Mouse (Mus musculus) erythroblast, embryonic 14.5 days (primary cell): ENCODE measurements around the gene Slc22a23. TPM values are rescaled to one million over a fixed set of nuclear protein-coding genes. Genes with fewer than 3 reads are reported as not detected.

Experiments used
- H3K27me3 ChIP-seq: 2 replicates; pipeline ENCODE4 v1.6.1; 2012; ENCODE audit warnings: inconsistent platforms; ENCODE audit not compliant: control insufficient read depth
- H3K36me3 ChIP-seq: 2 replicates; pipeline ENCODE4 v1.6.1; 2012; ENCODE audit warnings: mild to moderate bottlenecking, inconsistent platforms; ENCODE audit not compliant: control insufficient read depth
- H3K4me1 ChIP-seq: 2 replicates; pipeline ENCODE4 v1.6.1; 2012; ENCODE audit warnings: inconsistent platforms; ENCODE audit not compliant: control insufficient read depth
- H3K4me3 ChIP-seq: replicated peaks from 2 replicates; pipeline ENCODE3; 2012; ENCODE audit warnings: moderate library complexity, mild to moderate bottlenecking, inconsistent platforms
- H3K9me3 ChIP-seq: 2 replicates; pipeline ENCODE4 v1.6.1; 2012; ENCODE audit warnings: low read length, inconsistent platforms, mixed read lengths; ENCODE audit not compliant: control insufficient read depth
- GATA1 ChIP-seq: IDR thresholded peaks from 2 replicates; pipeline ENCODE4 v1.6.1; 2012; ENCODE audit warnings: low read length, inconsistent platforms, mixed read lengths
- TAL1 ChIP-seq: IDR thresholded peaks from 3 replicates; pipeline ENCODE4 v1.6.1; 2012; ENCODE audit warnings: low read length, inconsistent platforms, mixed read lengths
- polyA plus RNA-seq: library from polyadenylated mRNA; stranded (reverse); fragments of >175 nt; gene quantifications from 2 replicates; pipeline ENCODE4 v1.2.3, GENCODE M21; 2012

Gene Slc22a23
- polyA plus RNA-seq, 1 experiment = 14.3 TPM

- no peak overlapping the region for H3K4me3 ChIP-seq
- no peaks in the 10 kb centered on the region; the same call in 1 of the 2 replicates for H3K9me3 ChIP-seq
- no peaks in the 10 kb centered on the region for H3K36me3 ChIP-seq
- TF ChIP-seq GATA1 (no peak), TAL1 (no peak)
- peaks cover 20% of the 10 kb centered on the region for H3K4me1 ChIP-seq
- H3K27me3 ChIP-seq = peaks cover 89% of the 10 kb centered on the region
These were observed 212.7 kb downstream of the Slc22a23 start for GRCm38 (mm10) chr13:34132299-34132698.

- Histone ChIP-seq H3K27me3 (peaks cover 83% of the 10 kb centered on the region), H3K36me3 (no peaks in the 10 kb centered on the region), H3K9me3 (no peaks in the 10 kb centered on the region; the same call in 1 of the 2 replicates), H3K4me1 (peaks cover 20% of the 10 kb centered on the region), H3K4me3 (no peak overlapping the region)
- TF ChIP-seq GATA1 (no peak), TAL1 (no peak)
These were observed 213.3 kb downstream of the Slc22a23 start for GRCm38 (mm10) chr13:34131708-34132060.

- TF ChIP-seq GATA1 (no peak), TAL1 (no peak)
- H3K27me3 ChIP-seq = peaks cover 80% of the 10 kb centered on the region
- no peaks in the 10 kb centered on the region for H3K36me3 ChIP-seq
- no peak overlapping the region for H3K4me3 ChIP-seq
- H3K4me1 ChIP-seq = peaks cover 20% of the 10 kb centered on the region
- H3K9me3 ChIP-seq = no peaks in the 10 kb centered on the region; the same call in 1 of the 2 replicates
These were observed 213.8 kb downstream of the Slc22a23 start for GRCm38 (mm10) chr13:34131011-34131707.

DNA sequence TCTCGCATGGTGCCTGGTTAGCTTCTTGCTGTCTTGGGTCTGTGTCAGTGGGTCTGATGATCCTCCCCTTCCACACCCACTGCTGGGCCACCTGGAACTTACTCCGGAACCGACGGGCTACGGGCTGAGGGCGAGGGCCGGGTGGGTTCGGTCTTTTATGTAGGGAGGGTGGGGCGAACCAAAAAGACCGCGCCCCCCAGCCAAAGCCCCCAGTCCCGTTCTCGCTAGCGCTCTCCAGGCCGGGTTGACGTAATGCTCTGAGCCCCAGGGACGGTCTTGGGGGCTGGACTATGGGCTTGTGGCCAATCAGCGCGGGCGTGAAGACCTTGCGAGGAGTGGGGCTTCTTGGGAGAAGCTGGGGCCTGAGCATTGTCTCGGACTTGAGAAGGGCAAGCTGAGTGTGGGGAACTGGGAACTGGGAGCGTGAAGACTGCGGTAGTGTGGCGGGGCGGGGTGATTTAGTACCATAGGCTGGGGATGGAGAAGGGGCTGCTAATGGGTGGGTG lies 214.7 kb downstream of the Slc22a23 start, which contains the start of gene Tubb2b:
Gene Tubb2b (minus strand): TSS at position 241 of the 506 bp plus-strand sequence.
- Histone ChIP-seq H3K36me3 (no peaks in the 10 kb centered on the region), H3K4me1 (peaks cover 20% of the 10 kb centered on the region), H3K4me3 (peak within 1 kb of the TSS; percentile 45), H3K9me3 (no peaks in the 10 kb centered on the region; the same call in 1 of the 2 replicates), H3K27me3 (peaks cover 72% of the 10 kb centered on the region)
- TF ChIP-seq GATA1 (no peak), TAL1 (no peak)

DNA sequence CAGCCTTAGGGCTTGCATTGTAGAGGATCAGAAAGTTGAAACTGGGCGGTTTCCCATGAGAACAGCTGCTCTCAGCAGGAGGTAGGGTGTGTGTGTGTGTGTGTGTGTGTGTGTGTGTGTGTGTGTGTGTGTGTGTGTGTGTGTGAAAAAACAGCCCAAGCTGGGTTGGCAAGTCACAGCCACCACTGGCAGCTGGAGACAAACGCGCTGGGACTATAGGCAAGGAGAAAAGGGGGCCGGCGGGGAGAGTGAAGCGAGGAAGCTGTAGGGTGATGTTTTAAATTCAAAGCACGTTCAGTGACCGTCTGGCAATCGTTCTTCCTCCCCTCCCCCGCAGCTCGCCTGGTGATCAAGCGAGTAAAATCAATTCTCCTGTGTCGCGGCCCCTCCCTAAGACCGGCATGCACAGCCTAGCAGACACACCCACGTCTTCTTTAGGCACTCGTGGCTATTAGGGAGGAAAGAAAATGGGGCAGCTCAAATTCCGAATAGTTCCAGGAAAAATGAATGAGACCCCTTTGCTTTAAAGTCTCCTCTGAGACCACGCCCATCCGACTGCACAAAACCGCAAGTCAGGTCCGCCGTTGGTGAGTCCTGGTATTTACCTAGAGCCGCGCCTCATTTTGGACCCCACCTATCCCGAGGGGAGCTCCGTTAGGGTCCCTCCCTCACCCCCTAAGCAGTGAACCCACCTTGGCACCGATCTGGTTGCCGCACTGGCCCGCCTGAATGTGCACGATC lies 215.3 kb downstream of the Slc22a23 start:
- peaks cover 69% of the 10 kb centered on the region for H3K27me3 ChIP-seq

More for the DNA sequence above, 215.3 kb downstream of the Slc22a23 start:
- Histone ChIP-seq H3K4me1 (peaks cover 20% of the 10 kb centered on the region), H3K36me3 (no peaks in the 10 kb centered on the region), H3K4me3 (peak overlapping the region; percentile 45), H3K9me3 (no peaks in the 10 kb centered on the region; the same call in 1 of the 2 replicates)
- TF ChIP-seq TAL1 (no peak), GATA1 (no peak)

Other genes starting within 250 kb of the Slc22a23 start
- gene Tubb2b, start 214.7 kb downstream of the Slc22a23 start, polyA plus RNA-seq = 0.06 and 0.14 TPM in 2 replicates
- gene Psmg4, start 182.2 kb downstream of the Slc22a23 start, polyA plus RNA-seq = 3.3 and 3.9 TPM in 2 replicates